17 mouse cellular contexts compared by ENCODE assay signal in genomic region chr11:83124906-83125305, GRCm38 (mm10). TPM values are rescaled to one million over a fixed set of nuclear protein-coding genes. Genes with fewer than 3 reads are reported as not detected.
"Had no signal": no experiment of that assay in that cellular context is flagged by ENCODE, and none has a peak within 500 bp of the region (broad histone marks: within the 10 kb centered on the region; RNA-seq: fewer than 3 reads in every experiment).

No protein-coding gene starts in this region.

- H3K36me3 ChIP-seq: intestine, embryonic 15.5 days; kidney, embryonic 15.5 days; limb, embryonic 12.5 days; midbrain, embryonic 10.5 days; neural tube, embryonic 12.5 days; stomach, embryonic 15.5 days had no signal

- H3K9me3 ChIP-seq: intestine, embryonic 15.5 days; kidney, embryonic 15.5 days; limb, embryonic 12.5 days; midbrain, embryonic 10.5 days; neural tube, embryonic 12.5 days; stomach, embryonic 15.5 days had no signal

- H3K27me3 ChIP-seq: intestine, embryonic 15.5 days; kidney, embryonic 15.5 days; limb, embryonic 12.5 days; neural tube, embryonic 12.5 days; stomach, embryonic 15.5 days had no signal

- H3K4me2 ChIP-seq: intestine, embryonic 15.5 days; kidney, embryonic 15.5 days; limb, embryonic 12.5 days; liver, embryonic 11.5 days; neural tube, embryonic 12.5 days; stomach, embryonic 15.5 days had no signal

- H3K27ac ChIP-seq: intestine, embryonic 15.5 days; kidney, embryonic 15.5 days; limb, embryonic 12.5 days; midbrain, embryonic 10.5 days; neural tube, embryonic 12.5 days; stomach, embryonic 15.5 days had no signal

- H3K4me3 ChIP-seq: intestine, embryonic 15.5 days; kidney, embryonic 15.5 days; limb, embryonic 12.5 days; midbrain, embryonic 10.5 days; neural tube, embryonic 12.5 days; stomach, embryonic 15.5 days had no signal

- ATAC-seq: intestine, embryonic 15.5 days had no signal

- H3K4me1 ChIP-seq: intestine, embryonic 15.5 days; kidney, embryonic 15.5 days; limb, embryonic 12.5 days; midbrain, embryonic 10.5 days; neural tube, embryonic 12.5 days; stomach, embryonic 15.5 days had no signal

- H3K9ac ChIP-seq: intestine, embryonic 15.5 days; kidney, embryonic 15.5 days; limb, embryonic 12.5 days; neural tube, embryonic 12.5 days; stomach, embryonic 15.5 days had no signal

- DNase-seq: kidney, adult 2 months; kidney, postnatal 14 days; layer of hippocampus, adult 9-11 months; midbrain, embryonic 14.5 days; retina, postnatal 1 day; right cerebral cortex, postnatal 14 days; thymus, adult 2 months; thymus, postnatal 25 days had no signal

RNA-seq across cellular contexts. Expression of gene Slfn1, which starts 8.3 kb away (rescaled TPM):
- total RNA-seq: left cerebral cortex, postnatal 36 days had no signal
- polyA plus RNA-seq: limb, embryonic 12.5 days; liver, embryonic 11.5 days; midbrain, embryonic 10.5 days; neural tube, embryonic 12.5 days; testis, adult 2 months had no signal

RNA-seq across cellular contexts. Expression of gene Slfn4, which starts 50.1 kb away (rescaled TPM):
- total RNA-seq: left cerebral cortex, postnatal 36 days had no signal
- polyA plus RNA-seq: limb, embryonic 12.5 days; liver, embryonic 11.5 days; midbrain, embryonic 10.5 days; neural tube, embryonic 12.5 days had no signal
